Mouse (Mus musculus) kidney, embryonic 16.5 days (tissue): ENCODE measurements at regions not wholly inside any gene's neighbourhood (a gene's known extent, or its start where the extent isn't known, plus 50 kb on each side); places are given as distances from the start of the nearest gene placed in this dataset.

ENCODE experiments used
- ATAC-seq: fragments of 200-750 bp; cut with Nextera tagmentation; 2 replicates; pipeline ENCODE4 v1.8.0; 2017; ENCODE audit warnings: moderate TSS enrichment; ENCODE audit not compliant: low FRiP score, low TSS enrichment
- H3K27ac ChIP-seq: fragments of 300-500 bp; sonication (generic); 2 replicates; pipeline ENCODE4 v1.5.1; 2014; ENCODE audit warnings: low read length
- H3K27me3 ChIP-seq: fragments of 300-500 bp; sonication (generic); 2 replicates; pipeline ENCODE4 v1.6.1; 2014; ENCODE audit warnings: low read length, control low read depth, mixed read lengths; ENCODE audit not compliant: insufficient read depth
- H3K36me3 ChIP-seq: fragments of 300-500 bp; sonication (generic); 2 replicates; pipeline ENCODE4 v1.6.1; 2014; ENCODE audit warnings: low read length, control low read depth, mixed read lengths; ENCODE audit not compliant: insufficient read depth
- H3K4me1 ChIP-seq: fragments of 300-500 bp; sonication (generic); 2 replicates; pipeline ENCODE4 v1.6.1; 2014; ENCODE audit warnings: low read length, control low read depth, mixed read lengths; ENCODE audit not compliant: insufficient read depth
- H3K4me2 ChIP-seq: fragments of 300-500 bp; sonication (generic); replicated peaks from 2 replicates; pipeline ENCODE4 v1.6.1; 2014; ENCODE audit warnings: low read depth, low read length
- H3K4me3 ChIP-seq: fragments of 300-500 bp; sonication (generic); 2 replicates; pipeline ENCODE4 v1.5.1; 2014; ENCODE audit warnings: mild to moderate bottlenecking, low read length
- H3K9ac ChIP-seq: fragments of 300-500 bp; sonication (generic); replicated peaks from 2 replicates; pipeline ENCODE4 v1.6.1; 2014; ENCODE audit warnings: low read length
- H3K9me3 ChIP-seq: fragments of 300-500 bp; sonication (generic); 2 replicates; pipeline ENCODE4 v1.6.1; 2016; ENCODE audit warnings: low read length, control low read depth
- WGBS: fragments of 180-500 bp; shearing (Covaris S2); extraction: QIAGEN DNeasy Blood & Tissue Kit; methylation state at CpG from one replicate; pipeline ENCODE4 v1.1.7; 2014; 5-methylcytosine and 5-hydroxymethylcytosine counted together

DNA sequence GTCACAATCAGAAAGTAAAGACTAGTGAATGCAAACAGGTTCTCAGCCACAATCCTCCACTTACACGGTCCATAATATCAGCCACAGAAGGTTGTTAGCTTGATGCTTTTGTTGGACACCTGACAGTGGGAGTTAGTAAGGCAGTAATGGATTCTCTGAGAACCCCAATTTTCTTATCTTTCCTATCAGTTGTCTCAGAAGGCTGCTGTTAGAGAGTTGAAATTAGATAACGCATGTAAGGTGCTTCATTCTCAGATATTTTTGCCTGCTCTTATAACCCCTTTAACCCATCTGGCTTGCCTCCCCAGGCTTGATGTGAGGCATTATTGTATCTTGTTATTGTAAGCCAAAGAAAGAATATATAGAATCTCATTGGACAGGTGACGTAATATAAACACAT, 63.0 kb upstream of the Ube2e3 start:
- Histone ChIP-seq H3K9ac (no peak overlapping the region), H3K4me2 (no peak overlapping the region), H3K9me3 (no peaks in the 10 kb centered on the region), H3K36me3 (no peaks in the 10 kb centered on the region), H3K27ac (no peak overlapping the region), H3K27me3 (no peaks in the 10 kb centered on the region), H3K4me3 (no peak overlapping the region), H3K4me1 (no peaks in the 10 kb centered on the region)
- WGBS = 87% methylated on average over 3 of the region's 3 CpGs
- ATAC-seq = no peak

DNA sequence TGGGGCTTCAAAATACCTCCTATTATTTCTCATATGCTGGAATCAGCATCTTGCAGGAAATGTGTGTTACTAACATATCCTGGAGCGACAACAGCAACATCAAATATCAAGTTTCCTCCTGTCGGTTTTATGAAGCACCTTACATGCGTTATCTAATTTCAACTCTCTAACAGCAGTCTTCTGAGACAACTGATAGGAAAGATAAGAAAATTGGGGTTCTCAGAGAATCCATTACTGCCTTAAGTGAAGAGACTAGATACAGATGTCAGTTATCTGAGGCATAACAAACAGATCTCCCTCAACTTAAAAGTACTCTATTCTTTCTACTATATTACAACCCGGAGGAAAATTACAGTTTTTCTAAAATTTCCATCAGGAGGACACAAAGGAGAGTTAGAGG, 64.4 kb upstream of the Ube2e3 start:
- Histone ChIP-seq H3K4me2 (no peak overlapping the region), H3K4me1 (no peaks in the 10 kb centered on the region), H3K27ac (no peak overlapping the region), H3K9ac (no peak overlapping the region), H3K4me3 (no peak overlapping the region), H3K9me3 (no peaks in the 10 kb centered on the region), H3K27me3 (no peaks in the 10 kb centered on the region), H3K36me3 (no peaks in the 10 kb centered on the region)
- 72% methylated on average over 4 of the region's 4 CpGs for WGBS
- no peak for ATAC-seq

DNA sequence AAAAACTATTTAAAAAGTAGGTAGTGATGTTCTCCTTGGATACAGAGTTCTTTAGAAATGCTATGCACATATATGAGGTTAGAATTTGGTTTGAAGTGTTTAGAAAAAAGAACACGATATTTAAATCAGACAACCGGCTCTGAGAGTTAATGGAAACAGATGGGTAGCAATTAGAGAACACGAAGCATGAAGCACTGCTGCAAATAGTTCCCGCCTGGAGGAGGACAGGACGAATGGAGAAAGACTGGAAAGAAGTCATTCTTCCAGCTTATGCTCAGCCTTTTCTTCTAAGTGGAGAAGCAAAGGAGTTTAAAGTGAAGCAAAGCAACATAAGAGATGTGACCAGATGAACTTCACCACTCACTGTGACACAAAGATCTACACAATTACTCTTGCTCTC, 72.5 kb upstream of the Ube2e3 start:
- no peak overlapping the region for H3K27ac ChIP-seq
- no peak for ATAC-seq
- H3K9me3 ChIP-seq = no peaks in the 10 kb centered on the region
- 86% methylated on average over 5 of the region's 5 CpGs for WGBS
- no peak overlapping the region for H3K9ac ChIP-seq
- no peaks in the 10 kb centered on the region for H3K4me1 ChIP-seq
- H3K36me3 ChIP-seq = no peaks in the 10 kb centered on the region
- no peaks in the 10 kb centered on the region for H3K27me3 ChIP-seq
- H3K4me3 ChIP-seq = no peak overlapping the region
- no peak overlapping the region for H3K4me2 ChIP-seq

DNA sequence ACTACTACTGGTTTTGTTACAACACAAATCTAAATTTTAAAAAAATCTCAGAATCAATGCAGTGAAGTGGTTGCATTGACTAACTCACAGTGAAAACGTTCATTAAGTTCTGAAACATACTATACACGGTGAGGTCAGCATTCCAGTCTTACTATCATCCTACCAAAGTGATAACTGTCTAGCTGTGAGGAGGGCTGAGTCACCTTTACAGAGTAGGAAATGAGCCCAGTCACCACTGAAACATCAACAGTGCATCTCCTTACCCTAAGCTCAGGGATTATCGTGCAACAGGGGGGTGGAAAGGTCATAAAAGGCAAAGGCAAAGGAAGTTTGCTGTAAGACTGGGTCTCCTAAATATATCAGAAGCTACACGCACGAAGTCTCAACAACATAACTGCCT, 73.2 kb upstream of the Ube2e3 start:
- WGBS = 70% methylated on average over 5 of the region's 5 CpGs
- no peak overlapping the region for H3K4me2 ChIP-seq
- no peak overlapping the region for H3K27ac ChIP-seq
- H3K4me1 ChIP-seq = no peaks in the 10 kb centered on the region
- no peaks in the 10 kb centered on the region for H3K9me3 ChIP-seq
- H3K36me3 ChIP-seq = no peaks in the 10 kb centered on the region
- H3K4me3 ChIP-seq = no peak overlapping the region
- H3K27me3 ChIP-seq = no peaks in the 10 kb centered on the region
- no peak for ATAC-seq
- H3K9ac ChIP-seq = no peak overlapping the region

DNA sequence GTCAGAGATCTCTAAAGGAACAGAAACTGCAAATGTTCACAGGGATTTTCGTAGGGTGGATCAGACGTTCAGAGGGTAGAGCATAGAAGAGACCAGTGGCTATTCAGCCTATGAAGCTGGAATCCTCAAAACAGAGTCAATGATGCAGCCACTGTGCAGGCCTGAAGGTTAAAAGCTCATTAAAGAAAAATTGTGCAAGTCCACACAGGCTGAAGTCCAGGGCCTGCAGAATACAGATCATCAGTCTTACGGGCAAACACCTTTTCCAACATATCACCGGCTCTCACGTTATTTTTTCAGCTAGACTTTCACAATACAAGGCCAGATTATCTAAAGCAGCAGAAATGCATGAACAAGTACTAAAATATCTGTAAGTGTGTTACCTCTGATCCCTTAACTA, 78.8 kb upstream of the Ube2e3 start:
- Histone ChIP-seq H3K36me3 (no peaks in the 10 kb centered on the region), H3K9me3 (no peaks in the 10 kb centered on the region), H3K9ac (no peak overlapping the region), H3K27me3 (no peaks in the 10 kb centered on the region), H3K4me2 (no peak overlapping the region), H3K4me1 (no peaks in the 10 kb centered on the region), H3K4me3 (no peak overlapping the region), H3K27ac (no peak overlapping the region)
- no peak for ATAC-seq
- WGBS = 88% methylated on average over 5 of the region's 5 CpGs

DNA sequence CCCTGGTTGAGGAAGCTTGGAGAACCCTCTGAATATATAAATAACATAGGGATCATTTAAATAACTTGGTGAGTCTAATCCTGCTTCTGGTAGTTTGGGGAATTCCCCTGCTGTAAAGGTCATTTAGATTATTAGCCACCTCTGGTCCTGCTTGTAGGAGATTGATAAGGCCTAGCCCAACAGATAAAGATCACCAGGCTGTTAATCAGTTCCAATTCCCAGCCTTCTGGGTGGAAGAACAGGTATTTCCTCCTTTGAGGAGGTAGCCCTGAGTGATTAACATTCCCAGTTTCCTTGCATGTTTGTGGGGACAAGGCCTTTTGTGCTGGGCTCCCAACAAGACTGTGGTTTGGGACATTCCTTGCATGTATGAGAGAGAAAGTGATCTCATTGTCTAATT, 79.7 kb upstream of the Ube2e3 start:
- Histone ChIP-seq H3K27ac (no peak overlapping the region), H3K4me2 (no peak overlapping the region), H3K27me3 (no peaks in the 10 kb centered on the region), H3K9me3 (no peaks in the 10 kb centered on the region), H3K4me1 (no peaks in the 10 kb centered on the region), H3K4me3 (no peak overlapping the region), H3K36me3 (no peaks in the 10 kb centered on the region), H3K9ac (no peak overlapping the region)
- ATAC-seq = peak; percentile 63

DNA sequence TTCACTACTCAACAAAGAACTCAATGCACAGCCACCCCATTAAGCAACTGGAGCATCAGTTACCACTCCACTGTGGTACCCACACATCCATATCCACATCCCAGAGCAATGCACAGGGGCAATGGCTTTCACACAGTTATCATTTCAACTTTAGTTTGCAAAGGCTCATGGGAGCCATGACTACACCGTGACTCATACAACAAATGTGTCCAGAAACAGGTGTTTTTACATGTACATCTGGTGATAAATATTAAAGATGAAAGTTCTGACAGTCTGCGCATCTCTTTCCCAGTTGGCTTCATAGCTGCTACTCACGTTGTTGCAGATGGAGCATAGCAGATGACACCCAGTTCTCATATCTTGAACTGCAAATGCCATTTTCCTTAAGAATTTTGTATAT, 88.0 kb upstream of the Ube2e3 start:
- no peaks in the 10 kb centered on the region for H3K4me1 ChIP-seq
- no peak overlapping the region for H3K4me2 ChIP-seq
- H3K9ac ChIP-seq = no peak overlapping the region
- H3K4me3 ChIP-seq = no peak overlapping the region
- H3K36me3 ChIP-seq = no peaks in the 10 kb centered on the region
- no peaks in the 10 kb centered on the region for H3K9me3 ChIP-seq
- no peak for ATAC-seq
- no peaks in the 10 kb centered on the region for H3K27me3 ChIP-seq
- 87% methylated on average over 3 of the region's 3 CpGs for WGBS
- no peak overlapping the region for H3K27ac ChIP-seq

DNA sequence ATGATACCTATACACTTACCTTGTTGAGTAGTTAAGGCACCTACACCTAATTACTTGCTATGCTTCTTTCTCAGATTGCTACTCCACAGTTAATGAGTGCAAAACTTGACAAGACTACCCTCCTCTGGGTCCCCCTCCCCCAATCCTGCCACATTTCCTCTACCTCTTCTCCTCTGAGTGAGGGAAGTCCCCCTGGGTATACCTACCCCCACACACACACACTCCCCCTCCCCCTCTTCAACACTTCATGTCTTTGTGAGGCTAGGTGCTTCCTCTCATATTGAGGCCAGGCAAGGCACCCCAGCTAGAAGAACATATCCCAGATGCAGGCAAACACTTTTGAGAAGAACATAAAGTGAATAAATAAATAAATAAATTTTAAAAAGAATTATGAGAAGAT, 90.3 kb upstream of the Ube2e3 start:
- H3K9ac ChIP-seq = no peak overlapping the region
- H3K27me3 ChIP-seq = no peaks in the 10 kb centered on the region
- no peak overlapping the region for H3K27ac ChIP-seq
- ATAC-seq = no peak
- no peak overlapping the region for H3K4me2 ChIP-seq
- H3K4me1 ChIP-seq = no peaks in the 10 kb centered on the region
- H3K9me3 ChIP-seq = no peaks in the 10 kb centered on the region
- no peaks in the 10 kb centered on the region for H3K36me3 ChIP-seq
- no peak overlapping the region for H3K4me3 ChIP-seq

DNA sequence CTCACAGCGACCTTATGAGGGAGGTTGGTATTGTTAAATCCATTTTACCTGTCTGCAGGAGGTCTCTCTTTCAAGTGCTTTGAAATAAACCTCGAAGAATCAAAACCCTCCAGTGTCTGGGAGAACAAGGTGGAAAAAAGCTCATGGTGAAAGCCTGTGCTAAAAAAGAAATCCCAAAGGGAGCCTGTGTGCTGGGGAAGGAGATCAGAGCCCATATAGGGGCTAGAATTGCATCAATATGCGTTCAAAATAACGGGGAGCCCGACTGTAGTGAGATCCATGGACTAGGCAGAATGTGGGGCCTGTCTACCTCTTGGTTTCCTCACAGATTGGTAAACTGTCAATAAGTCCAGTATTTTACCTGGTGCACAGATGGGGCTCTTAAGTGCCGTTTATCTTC, 113.6 kb upstream of the Ube2e3 start:
- H3K4me3 ChIP-seq = no peak overlapping the region
- no peak overlapping the region for H3K4me2 ChIP-seq
- H3K27ac ChIP-seq = no peak overlapping the region
- ATAC-seq = no peak
- no peaks in the 10 kb centered on the region for H3K27me3 ChIP-seq
- no peak overlapping the region for H3K9ac ChIP-seq
- no peaks in the 10 kb centered on the region for H3K4me1 ChIP-seq
- H3K9me3 ChIP-seq = no peaks in the 10 kb centered on the region
- 84% methylated on average over 6 of the region's 6 CpGs for WGBS
- no peaks in the 10 kb centered on the region for H3K36me3 ChIP-seq

DNA sequence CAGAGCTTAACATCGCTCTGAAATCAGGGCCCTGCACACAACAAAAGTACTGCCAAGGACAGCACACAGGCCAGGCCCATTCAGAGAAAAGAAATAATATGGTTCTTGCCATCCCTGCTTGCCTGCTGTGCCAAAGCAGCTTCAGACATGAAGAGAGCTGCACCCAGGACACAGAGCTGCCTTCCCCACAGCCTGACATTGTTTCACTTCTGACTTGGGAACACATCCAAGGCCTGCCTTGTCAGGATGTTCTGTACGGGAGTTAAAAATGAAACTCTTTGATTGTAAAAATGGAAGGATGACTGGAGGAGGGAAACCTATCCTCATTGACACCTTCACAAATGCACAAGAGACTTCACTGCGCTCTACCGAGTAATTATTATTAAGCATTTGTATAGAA, 114.0 kb upstream of the Ube2e3 start:
- no peak overlapping the region for H3K9ac ChIP-seq
- no peak overlapping the region for H3K4me3 ChIP-seq
- no peaks in the 10 kb centered on the region for H3K36me3 ChIP-seq
- no peaks in the 10 kb centered on the region for H3K27me3 ChIP-seq
- ATAC-seq = no peak
- no peak overlapping the region for H3K4me2 ChIP-seq
- H3K4me1 ChIP-seq = no peaks in the 10 kb centered on the region
- 82% methylated on average over 4 of the region's 4 CpGs for WGBS
- no peaks in the 10 kb centered on the region for H3K9me3 ChIP-seq
- no peak overlapping the region for H3K27ac ChIP-seq

DNA sequence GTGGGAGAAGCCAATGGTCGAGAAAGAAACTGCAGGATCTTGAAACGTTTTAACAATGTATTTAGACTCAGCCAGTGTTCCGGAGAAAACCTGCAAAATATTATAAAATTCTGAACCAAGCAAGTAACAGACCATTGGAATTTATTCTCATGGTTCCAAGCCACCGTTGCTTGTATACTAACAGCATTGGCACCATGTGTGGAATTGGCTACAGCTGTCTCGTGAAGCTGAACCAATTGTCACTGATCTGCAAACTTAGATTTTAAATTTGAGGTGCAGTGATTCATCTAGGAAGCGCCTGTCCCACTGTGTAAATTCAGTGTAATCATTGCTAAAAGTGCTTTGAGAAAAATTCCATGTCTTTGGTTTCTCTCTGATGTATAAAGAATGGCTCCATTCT, 137.8 kb upstream of the Ube2e3 start:
- Histone ChIP-seq H3K4me3 (no peak overlapping the region), H3K27ac (no peak overlapping the region), H3K4me2 (no peak overlapping the region), H3K4me1 (no peaks in the 10 kb centered on the region), H3K27me3 (no peaks in the 10 kb centered on the region), H3K36me3 (no peaks in the 10 kb centered on the region), H3K9me3 (no peaks in the 10 kb centered on the region), H3K9ac (no peak overlapping the region)
- 73% methylated on average over 6 of the region's 6 CpGs for WGBS
- ATAC-seq = no peak
